Mouse (Mus musculus): ENCODE measurements around the gene Tgif2.
"Not testable (repeated sequence)": the region's sequence is repeated elsewhere in the genome, so short reads cannot be mapped to it uniquely, and the experiment has no call there.

Tgif2 gene

DNA sequence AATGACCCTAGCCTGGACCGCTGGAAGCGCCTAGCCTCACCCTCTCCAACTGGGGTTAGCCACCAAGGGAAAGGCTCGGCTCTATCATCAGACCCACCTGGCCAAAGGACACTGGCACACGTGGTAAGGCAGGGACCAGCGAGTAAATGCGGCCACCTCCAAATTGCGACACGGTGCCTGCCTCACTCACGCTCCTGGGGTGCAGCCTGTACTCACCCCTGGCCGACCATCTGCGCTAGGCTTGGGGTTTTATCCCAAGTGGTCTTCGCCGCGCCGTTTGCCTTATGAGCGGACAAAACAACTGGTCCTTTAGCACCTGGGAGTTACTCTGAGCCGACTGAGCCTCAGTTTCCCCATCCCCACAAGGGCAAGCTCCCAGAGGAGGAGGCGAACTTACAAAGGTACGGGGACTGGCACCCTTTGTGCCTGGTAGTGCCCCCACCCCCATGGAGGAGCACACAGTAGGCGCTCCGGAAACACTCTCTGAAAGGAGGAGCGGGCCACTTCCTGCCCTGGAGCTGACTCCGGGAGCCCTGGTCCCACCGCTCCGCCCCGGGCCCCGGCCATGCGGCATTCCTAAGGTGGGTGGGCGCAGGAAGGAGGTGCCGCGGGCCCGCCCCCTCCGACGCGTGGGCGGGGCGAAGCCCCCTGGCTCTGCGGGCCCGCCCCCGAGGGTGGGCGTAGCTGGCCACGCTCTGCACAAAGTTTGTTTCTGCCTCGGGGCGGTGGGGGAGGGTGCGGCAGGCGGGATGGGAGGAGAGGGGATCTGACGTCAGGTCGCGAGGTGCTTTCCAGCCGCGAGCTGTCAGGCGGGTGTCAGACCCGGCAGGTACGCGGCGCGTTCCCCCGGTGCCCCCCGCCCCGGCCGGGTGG, at the start of gene Tgif2:
Gene Tgif2 (plus strand): TSS at position 689 of the 873 bp plus-strand sequence.
- DNase-seq (ENCODE audit: low read depth, low spot score), result peak; percentile 92

DNA sequence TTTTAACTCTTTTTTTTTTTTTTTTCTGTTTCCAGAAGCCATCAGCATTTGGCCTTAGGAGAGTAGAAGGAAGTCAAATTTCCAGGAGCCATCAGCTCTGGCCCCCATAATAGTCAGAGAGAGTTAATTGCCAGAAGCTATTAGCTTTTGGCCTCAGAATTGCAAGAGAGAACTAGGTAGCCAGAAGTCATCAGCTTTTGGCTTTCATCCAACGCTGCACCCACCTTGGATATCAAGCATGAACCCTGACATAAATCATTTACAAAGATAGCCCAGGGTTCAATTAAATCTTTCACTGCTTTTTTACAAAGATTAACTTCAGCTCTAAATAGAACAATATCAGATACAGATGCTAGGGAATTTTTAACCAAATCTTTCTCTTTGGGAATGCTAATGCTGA, 41.3 kb upstream of the Tgif2 start:
- no peak for DNase-seq (ENCODE audit: low read depth, low spot score)

DNA sequence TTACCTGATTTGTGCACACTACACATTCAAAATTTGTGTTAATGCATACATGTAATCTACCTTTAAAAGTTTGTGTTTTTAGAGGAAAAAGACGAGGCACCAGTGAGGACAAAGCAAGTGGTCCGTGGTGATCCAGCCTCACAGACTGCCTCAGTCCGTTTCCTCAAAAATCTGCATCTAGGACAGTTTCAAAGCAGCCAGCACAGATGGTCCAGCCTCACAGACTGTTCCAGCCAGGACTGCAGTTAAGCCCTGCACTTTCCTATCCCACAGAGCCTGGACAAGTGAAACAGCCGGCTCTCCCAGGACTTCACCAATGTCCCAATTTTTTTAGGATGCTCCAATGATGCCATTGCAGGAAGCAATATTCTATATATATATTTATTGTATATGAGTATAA, 38.8 kb upstream of the Tgif2 start:
- no peak for DNase-seq (ENCODE audit: low read depth, low spot score)

DNA sequence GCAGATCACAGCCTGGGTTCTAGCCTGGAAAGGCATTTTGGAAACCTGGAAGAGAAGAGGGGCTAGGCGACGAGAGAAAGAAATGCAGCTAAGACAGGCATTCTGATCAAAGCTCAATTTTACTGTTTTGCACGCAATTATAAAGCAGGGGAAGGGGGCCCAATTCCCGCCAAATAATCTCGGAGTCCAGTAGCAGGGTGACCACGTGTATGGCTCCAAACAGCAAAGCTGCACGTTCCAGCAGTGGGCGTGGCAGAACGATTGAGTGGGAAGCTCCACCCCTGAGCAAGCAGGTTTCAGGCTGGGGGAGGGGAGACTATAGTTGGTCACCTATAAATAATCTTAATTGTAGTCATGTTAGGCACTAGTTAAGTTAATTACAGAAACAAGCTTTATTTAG, 37.7 kb upstream of the Tgif2 start:
- not testable (repeated sequence) for DNase-seq (ENCODE audit: low read depth, low spot score)

DNA sequence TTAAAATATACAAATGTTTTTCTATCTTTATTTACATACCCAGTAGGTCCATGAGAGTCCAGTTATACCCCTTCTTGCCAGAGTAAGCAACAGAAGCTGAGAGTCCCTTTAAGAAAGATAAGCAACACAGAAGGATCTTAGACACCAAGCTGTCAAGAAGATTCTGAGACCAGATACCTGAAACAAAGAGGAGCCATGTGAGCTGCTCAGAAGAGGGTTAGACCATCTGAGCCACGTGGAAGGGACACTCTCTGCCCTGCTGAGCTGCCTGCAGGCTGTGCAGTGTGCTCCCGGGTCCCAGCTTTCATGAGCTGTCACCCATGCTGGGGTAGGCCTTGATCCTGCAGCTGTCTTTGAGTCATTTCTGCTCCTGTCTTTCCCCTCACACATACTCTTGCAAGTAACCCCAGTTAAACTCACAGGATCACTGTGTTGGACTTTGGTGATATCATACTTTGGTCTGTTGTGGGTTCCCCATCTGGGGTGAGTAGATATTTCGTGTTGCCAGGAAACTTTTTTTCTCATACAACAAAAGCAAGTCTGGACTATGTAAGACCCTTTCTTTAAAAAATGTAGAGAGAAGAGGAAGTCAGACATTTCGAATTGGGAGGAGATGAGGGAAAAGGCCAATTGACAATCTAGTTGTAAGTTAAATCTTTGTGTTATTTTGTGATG, 36.0 kb upstream of the Tgif2 start:
- no peak for DNase-seq (ENCODE audit: low read depth, low spot score)

DNA sequence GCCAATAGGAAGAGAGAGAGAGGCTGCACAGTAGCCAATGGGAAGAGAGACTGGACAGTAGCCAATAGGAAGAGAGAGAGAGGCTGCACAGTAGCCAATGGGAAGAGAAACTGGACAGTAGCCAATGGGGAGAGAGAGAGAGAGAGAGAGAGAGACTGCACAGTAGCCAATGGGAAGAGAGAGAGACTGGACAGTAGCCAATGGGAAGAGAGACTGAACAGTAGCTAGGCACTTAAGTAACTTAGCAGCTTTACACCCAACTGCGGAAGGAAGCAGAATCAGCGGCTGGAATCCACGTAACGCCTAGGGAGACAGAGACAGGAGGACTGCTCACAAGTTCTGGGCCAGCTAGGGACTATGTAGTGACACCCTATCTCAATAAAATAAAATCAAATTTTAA, 35.2 kb upstream of the Tgif2 start:
- no peak for DNase-seq (ENCODE audit: low read depth, low spot score)

DNA sequence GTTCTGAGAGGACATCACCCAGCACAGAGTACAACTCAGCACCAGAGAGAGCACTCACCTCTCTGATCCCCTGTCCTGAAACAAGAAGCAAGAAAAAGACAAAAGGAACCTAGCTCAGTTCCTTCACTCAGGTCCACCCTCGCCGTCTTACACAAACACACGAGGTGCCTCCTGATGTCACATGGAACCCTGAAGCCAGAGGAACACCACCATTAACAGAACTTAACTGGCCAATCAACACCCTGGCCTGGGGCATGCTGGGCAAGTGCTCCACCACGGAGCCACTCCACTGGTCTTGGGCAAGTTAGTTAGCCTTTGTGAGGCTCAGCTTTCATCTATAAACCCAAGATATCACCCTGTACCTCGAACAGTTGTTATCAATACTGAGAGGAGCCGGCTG, 32.9 kb upstream of the Tgif2 start:
- no peak for DNase-seq (ENCODE audit: low read depth, low spot score)

DNA sequence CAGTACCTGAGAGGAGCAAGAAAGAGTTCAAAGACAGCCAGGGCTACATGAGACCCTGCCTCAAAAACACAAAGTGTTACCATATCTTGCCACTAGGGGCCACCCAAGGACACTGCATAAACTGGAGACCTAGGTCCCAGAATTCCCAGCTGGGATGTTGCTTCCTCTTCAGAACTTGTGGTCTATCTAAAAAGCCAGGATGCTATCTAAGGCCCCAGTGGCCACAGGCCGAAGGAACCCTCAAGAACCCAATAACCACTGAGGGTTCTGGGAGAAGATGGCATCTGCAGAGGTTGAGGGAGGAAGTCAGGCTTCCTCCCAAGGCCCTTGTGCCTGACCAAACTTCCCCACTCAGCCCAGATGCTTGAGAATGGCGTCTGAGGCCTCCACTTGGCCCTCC, 30.2 kb upstream of the Tgif2 start:
- DNase-seq (ENCODE audit: low read depth, low spot score), result peak; percentile 63

DNA sequence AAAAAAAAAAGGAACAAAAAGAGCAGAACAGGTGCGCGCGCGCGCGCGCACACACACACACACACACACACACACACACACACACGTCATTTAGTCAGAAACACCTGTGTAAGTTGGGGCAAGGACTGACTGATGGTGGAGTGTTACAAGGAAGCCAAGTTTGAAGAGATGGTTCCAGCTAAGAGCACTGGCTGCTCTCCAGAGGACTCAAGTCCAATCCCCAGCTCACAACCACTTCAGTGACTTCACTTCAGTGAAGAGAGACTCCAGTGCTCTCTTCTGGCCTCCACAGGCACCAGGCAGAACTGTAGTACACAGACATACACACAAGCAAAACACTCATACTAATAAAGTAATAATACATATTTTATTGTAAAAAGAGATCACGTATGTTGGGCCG, 29.1 kb upstream of the Tgif2 start:
- DNase-seq (ENCODE audit: low read depth, low spot score), result no peak

DNA sequence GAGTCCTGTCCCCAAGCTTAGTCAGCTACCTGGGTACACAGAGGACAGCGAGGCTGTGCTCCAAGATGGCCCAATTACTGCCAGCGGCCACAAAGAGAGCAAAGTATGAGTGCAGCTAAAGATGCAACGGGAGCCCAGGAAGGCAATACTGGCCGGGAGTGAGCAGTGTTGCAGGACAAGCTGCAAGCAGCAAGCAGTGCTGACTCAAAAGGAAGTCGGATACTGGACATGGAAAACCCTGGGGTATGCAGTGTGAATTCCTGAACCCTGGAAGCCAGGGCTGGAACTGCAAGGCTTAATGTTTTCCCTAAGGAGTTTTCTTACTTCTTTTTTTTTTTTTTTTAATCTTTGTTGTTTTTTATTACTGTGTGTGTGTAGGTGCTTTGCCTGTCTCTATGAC, 28.3 kb upstream of the Tgif2 start:
- DNase-seq (ENCODE audit: low read depth, low spot score), result no peak

DNA sequence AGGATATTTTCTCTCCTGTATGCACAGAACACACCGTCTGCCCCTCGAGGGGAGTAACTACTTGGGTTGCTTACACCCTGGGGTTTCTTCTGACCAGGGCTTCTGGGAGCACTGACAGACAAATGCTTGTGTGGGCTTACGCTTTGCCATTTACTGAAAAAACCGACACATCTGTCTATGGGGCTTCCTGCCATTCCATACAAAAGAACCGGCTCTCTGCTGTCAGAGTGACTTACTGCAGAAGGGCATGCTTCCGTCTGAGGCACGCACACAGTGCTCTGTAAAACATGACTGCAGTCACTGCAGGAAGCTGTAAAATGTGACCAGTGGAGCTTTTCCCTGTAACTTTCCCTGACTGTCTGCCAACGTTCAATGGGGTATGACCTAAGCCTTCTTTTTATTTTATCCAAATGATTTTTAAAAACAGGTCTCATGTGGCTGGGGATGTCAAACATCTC, 25.4 kb upstream of the Tgif2 start:
- DNase-seq (ENCODE audit: low read depth, low spot score), result peak; percentile 27

DNA sequence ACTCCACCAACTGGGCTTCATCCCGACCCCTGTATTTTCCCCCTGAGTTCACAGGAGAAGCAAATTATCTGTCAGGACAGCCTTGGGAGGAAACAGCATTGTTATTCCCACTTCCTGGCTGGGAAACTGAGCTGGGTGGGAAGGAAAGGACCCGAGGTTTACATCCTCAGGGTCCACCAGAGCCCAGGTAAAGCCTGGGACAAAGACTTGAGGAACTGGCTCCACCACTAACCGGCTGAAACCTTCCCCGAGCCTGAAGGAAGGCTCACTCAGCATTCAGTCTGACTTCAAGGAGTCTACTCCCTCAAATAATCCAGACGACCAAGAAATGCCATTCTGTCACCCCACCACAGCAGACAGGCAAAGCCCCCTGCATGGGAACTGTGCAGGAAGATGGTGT, 24.9 kb upstream of the Tgif2 start:
- no peak for DNase-seq (ENCODE audit: low read depth, low spot score)

DNA sequence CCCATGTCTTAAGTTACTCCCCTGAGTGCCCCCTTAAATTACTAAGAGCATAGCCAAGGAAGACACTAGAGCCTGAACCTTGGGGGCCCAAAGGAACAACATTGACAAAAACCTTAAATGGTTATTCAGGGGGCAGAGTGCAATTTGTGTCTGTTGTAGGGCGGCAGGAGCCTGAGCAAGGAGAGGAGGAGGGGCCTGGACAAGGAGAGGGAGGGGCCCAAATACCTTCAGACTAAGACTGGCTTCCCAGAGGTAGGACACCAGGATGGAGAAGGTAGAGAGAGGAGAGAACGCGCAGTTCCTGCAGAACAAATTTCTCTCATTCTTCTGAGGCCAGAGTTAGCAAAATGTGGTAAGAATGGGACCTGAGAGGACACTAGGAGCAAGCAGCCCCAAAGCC, 24.4 kb upstream of the Tgif2 start:
- DNase-seq (ENCODE audit: low read depth, low spot score), result no peak

DNA sequence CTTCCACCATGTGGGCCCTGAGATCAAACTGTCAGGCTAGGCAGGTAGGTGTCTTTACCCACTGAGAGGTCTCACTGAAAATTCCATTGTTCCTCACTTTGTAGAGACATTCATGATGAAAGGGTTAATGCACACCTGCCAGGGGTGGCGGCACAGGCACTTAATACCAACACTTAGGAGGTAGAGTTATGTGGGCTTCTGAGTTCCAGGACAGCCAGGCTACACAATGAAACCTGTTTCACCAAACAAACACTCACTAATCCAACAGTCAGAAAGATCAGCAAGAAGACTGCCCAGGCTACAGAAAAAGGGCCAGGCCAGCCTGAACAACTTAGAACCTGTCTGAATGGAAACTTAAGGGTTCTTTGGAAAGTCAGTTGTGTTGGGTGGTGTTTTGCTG, 23.7 kb upstream of the Tgif2 start:
- no peak for DNase-seq (ENCODE audit: low read depth, low spot score)

DNA sequence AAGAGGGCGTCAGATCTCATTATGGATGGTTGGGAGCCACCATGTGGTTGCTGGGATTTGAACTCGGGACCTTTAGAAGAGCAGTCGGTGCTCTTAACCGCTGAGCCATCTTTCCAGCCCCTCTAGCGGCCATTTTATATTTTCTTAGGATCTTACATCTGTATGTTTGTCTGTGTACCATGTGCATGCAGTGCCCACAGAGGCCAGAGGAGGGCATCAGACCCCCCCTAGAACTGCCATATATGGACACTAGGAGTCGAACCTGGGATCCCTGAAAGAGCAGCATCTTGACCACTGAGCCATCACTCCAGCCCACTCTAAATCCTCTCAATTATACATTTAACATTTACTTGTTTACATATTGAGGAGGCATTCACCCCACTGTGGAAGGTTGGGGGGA, 14.7 kb upstream of the Tgif2 start:
- not testable (repeated sequence) for DNase-seq (ENCODE audit: low read depth, low spot score)

DNA sequence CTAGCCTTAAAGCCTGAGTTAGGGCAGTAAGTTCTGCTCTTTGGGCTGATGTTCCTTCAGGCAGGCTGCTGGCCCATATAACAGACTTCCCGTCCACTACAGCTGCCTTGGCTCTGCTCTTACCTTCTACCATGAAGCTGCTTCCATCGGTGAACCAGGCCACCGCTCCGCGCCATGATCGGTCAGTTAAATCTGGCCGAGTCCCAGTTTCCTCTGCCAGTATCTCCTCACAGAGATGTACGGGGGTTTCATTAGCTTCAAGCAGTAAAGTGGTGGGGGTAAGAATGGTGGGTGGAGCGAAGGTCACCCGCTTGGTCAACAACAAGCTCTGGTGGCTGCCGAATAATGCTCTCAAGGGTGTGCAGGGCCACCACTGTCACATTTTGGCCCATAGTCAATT, 5.5 kb upstream of the Tgif2 start:
- no peak for DNase-seq (ENCODE audit: low read depth, low spot score)

DNA sequence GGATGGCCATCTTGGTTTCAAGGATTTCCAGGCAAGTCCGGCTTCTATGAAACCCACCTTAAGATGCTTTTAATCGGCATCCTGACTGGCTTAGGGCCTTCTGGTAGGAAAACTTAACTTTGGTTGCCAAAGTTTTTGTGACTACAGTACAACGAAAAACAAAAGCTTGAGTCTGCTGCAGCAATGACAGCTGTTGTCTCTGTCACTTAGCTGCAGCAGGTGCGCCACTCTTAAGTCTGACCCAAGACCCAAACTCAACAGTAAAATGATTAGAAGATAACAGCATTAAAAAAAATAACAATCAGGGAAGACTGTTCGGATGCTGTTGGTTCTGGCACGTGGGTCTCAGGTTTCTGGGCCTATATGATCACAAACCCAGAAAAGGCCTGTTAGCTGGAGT, 968 bp upstream of the Tgif2 start:
- DNase-seq (ENCODE audit: low read depth, low spot score), result no peak

DNA sequence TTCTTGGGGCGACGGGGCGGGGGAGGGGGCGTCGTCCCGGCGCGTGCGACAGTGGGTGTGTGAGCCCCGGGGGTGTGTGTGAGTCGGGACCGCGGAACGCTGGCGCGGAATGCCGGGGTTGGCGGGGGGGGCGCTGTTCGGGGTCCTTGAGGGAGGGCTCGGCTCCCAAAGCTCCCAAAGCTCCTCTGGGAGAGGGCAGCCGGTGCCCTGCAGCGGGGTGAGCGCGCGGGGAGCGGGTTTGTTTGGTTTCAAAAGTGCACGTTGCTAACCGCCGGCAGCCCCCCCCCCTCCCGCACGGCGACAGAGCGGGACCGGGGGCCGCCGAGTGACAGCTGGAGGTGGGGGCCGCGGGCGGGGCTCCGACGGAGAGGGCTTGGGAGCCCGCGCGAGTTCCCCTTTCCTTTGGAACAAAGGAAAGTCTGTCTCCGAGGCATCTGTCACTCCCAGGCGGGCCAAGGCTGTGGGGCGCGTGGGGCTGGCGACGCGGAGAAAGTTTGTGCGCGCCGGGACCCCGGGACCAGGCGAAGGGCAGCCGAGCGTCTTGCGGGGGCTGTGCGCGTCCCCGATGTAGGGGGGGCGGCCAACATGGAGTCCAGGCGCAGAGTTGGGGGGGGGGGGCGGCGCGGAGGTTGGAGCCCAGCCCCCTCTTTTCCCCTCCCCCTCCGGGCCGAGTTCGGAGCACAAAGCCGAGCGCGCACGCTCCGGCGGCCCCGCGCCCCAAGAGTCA, 657 bp downstream of the Tgif2 start:
- no peak for DNase-seq (ENCODE audit: low read depth, low spot score)

DNA sequence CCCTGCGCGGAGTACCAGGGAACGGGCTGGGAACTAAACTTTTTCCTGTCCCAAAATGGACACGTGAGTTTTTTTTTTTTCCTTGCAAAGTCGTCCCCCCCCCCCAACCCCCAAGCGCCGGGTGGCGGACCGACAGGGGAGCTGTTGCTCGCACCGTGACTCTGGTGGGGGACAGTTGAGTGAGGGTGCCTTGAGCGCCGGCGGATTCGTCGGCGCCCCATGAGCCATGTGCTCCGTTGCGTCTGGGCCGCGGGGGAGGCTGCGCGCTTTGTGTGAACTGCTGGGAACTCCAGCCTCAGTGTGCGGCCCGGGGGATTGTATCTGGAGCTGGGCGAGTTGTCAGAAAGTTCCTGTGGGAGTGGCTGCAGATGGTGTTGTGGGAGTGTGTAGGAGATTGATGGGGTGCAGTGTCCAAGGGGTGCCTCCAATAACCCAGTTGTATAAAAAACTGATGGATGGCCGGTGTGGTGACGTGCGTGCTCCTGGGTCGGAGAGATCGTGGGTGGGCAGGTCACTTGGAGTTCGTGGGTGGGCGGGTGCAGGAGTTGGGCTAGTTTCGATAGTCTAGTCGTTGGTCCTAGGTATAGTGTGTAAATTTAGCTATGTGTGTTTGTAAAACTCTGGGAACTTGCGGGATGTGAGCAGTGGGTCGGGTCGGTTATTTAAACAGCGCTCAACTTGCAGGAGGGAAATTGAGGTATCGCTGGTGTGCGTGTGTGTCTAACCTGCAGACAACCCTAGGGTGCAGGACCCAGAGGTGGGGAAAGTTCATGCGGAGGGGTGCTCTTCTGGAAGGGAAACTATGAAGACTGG, 1.4 kb downstream of the Tgif2 start:
- DNase-seq (ENCODE audit: low read depth, low spot score), result no peak

DNA sequence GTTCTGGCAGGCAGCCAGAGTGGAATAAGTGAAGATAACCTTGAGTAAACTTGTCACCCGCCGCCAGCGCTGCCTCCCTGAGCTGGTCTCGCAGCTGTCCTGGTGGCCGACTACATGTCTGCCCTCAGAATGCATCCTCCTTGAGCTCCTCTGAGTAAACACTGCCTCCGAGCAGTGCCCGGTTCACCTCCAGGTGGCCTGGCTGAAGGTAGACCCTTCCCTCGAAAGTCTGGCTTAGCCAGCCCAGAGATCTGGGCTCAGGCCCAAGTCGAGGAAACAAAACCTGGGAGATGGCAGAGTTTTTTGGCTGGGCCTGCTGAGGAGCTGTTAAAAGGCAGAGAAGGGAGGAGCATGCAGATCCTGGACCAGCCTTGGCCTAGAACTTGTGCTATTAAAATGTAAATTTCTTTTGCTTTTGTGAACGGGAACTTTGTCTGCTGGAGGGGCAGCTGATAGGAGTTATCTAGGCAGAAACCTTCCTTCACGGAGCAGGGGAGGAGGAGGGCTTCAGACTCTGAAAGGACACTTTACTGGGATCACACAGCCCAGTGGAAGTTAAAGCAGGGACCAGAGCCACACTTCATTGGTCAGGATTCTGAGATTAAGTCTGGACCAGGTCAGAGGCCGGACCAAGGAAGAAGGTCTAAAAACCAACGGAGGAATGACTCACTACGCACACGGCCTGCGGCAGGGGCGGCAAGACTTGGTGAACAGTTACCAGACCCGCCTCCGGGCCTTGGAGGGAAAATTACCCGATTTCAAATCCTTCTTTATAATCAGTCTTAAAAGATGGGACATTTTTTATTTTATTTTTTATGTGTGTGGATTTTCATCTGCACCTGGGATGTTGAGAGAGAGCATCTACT, 2.3 kb downstream of the Tgif2 start:
- DNase-seq (ENCODE audit: low read depth, low spot score), result no peak

DNA sequence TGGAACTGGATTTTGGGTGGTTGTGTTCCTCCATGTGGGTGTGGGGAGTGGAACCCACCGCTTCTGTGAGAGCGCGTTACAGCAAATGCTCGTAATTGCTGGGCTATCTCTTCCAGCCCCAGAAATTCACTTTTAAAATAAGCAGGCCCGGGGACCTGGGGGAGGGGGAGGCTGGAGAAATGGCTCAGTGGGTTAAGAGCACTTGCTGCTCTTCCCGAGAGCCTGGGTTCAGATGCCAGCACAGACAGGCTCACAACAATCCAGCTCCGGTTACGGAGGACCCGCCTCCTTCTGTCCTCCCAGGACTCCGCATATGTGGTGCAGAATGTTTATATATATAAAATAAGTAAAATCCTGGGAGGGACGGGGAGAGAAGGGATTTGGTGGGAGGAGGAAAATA, 2.9 kb downstream of the Tgif2 start:
- DNase-seq (ENCODE audit: low read depth, low spot score), result no peak

Data from embryo, embryonic 11.5 days (tissue).